Mouse (Mus musculus) forebrain, embryonic 13.5 days (tissue): ENCODE results near the gene Xkr8. TPM values are rescaled to one million over a fixed set of nuclear protein-coding genes. Genes with fewer than 3 reads are reported as not detected.
"Not testable (repeated sequence)": the region's sequence is repeated elsewhere in the genome, so short reads cannot be mapped to it uniquely, and the experiment has no call there.

Experiments
- ATAC-seq: fragments of 200-750 bp; cut with Nextera tagmentation; 2 replicates; pipeline ENCODE4 v1.8.0; 2017
- H3K27ac ChIP-seq: fragments of 300-500 bp; sonication (generic); 2 replicates; pipeline ENCODE4 v1.5.1; 2015; ENCODE audit warnings: inconsistent platforms, mild to moderate bottlenecking, moderate library complexity
- H3K27me3 ChIP-seq: fragments of 300-500 bp; sonication (generic); 2 replicates; pipeline ENCODE4 v1.6.1; 2015; ENCODE audit warnings: mild to moderate bottlenecking, inconsistent platforms
- H3K36me3 ChIP-seq: fragments of 300-500 bp; sonication (generic); 2 replicates; pipeline ENCODE4 v1.6.1; 2015; ENCODE audit warnings: mild to moderate bottlenecking, inconsistent platforms; ENCODE audit not compliant: poor library complexity, severe bottlenecking
- H3K4me1 ChIP-seq: fragments of 300-500 bp; sonication (generic); 2 replicates; pipeline ENCODE4 v1.6.1; 2015; ENCODE audit warnings: inconsistent platforms
- H3K4me2 ChIP-seq: fragments of 300-500 bp; sonication (generic); 2 replicates; pipeline ENCODE4 v1.6.1; 2015; ENCODE audit warnings: inconsistent platforms, mild to moderate bottlenecking, moderate library complexity
- H3K4me3 ChIP-seq: fragments of 300-500 bp; sonication (generic); 2 replicates; pipeline ENCODE4 v1.5.1; 2015; ENCODE audit warnings: mild to moderate bottlenecking, inconsistent platforms
- H3K9ac ChIP-seq: fragments of 300-500 bp; sonication (generic); 2 replicates; pipeline ENCODE4 v1.6.1; 2015; ENCODE audit warnings: mild to moderate bottlenecking, inconsistent platforms
- H3K9me3 ChIP-seq: fragments of 300-500 bp; sonication (generic); replicated peaks from 2 replicates; pipeline ENCODE4 v1.6.1; 2016; ENCODE audit warnings: inconsistent platforms
- WGBS: fragments of 180-500 bp; shearing (Covaris S2); methylation state at CpG from one replicate; pipeline ENCODE4 v1.1.7; 2015; 5-methylcytosine and 5-hydroxymethylcytosine counted together
- polyA plus RNA-seq: library from polyadenylated mRNA; unstranded; fragments of >200 nt; fragmentation: Nextera tagmentation; extraction: Ambion mirVana; gene quantifications from 2 replicates; pipeline ENCODE4 v1.2.1, GENCODE M21; 2015

Gene Xkr8
- polyA plus RNA-seq, 1 experiment from 2014 or later, result 3.2 TPM

DNA sequence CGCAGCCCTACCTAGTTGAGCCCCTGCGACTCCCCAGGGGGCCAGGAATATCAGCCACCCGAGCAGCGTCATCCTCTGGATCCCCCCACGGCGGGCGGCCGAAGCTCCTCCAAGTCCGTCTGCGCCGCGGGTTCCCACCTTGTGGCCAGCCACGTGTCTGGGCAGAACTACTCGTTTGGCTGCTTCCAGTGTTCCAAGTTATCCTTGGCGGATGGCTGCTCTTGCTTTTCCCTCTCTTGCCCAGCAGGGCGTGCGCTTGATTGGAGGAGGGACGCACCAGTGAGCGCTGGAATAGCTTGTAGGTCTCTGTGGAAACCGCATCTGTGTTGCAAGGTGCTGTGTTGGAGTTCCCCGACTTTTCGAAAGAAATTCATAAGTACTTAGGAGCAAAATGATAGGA lies 24.6 kb upstream of the Xkr8 start, which contains the start of gene Smpdl3b:
Smpdl3b (minus strand) TSS at position 279 of the 400 bp plus-strand sequence.
- peaks cover 13% of the 10 kb centered on the region for H3K4me1 ChIP-seq
- no peaks in the 10 kb centered on the region for H3K36me3 ChIP-seq
- under 1% methylated on average over 22 of the region's 22 CpGs for WGBS
- H3K27ac ChIP-seq, result no peak within 1 kb of the TSS
- peak; percentile 80 for ATAC-seq
- peaks cover 22% of the 10 kb centered on the region for H3K27me3 ChIP-seq
- H3K4me2 ChIP-seq, result peak within 1 kb of the TSS; percentile 80
- H3K9ac ChIP-seq, result peak within 1 kb of the TSS; percentile 66
- peak within 1 kb of the TSS; percentile 41 for H3K4me3 ChIP-seq
- H3K9me3 ChIP-seq, result no peaks in the 10 kb centered on the region

DNA sequence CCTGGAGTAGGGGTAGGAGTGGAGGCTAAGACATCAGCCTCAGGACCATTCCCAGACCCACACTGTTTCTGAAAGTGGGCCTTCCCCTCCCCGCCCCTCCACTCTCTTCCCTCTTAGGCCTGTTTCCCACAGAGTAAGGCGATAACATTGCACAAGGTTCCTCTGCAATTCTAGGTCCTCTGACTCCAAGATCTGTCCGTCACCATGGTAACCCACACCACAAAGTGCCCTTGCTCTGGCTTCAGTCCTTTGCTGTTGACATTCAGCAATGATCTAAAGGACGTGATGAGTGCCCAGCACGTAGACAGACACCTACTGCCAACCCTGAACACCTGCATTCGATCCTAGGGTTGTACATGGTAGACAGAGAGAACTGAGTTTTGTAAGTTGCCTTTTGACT lies 20.6 kb upstream of the Xkr8 start:
- Histone ChIP-seq H3K9me3 (no peaks in the 10 kb centered on the region), H3K36me3 (no peaks in the 10 kb centered on the region), H3K4me1 (peaks cover 13% of the 10 kb centered on the region), H3K27me3 (peaks cover 19% of the 10 kb centered on the region), H3K27ac (no peak overlapping the region), H3K4me3 (no peak overlapping the region), H3K9ac (no peak overlapping the region), H3K4me2 (no peak overlapping the region)
- WGBS, result 85% methylated on average over 6 of the region's 6 CpGs
- ATAC-seq, result no peak

DNA sequence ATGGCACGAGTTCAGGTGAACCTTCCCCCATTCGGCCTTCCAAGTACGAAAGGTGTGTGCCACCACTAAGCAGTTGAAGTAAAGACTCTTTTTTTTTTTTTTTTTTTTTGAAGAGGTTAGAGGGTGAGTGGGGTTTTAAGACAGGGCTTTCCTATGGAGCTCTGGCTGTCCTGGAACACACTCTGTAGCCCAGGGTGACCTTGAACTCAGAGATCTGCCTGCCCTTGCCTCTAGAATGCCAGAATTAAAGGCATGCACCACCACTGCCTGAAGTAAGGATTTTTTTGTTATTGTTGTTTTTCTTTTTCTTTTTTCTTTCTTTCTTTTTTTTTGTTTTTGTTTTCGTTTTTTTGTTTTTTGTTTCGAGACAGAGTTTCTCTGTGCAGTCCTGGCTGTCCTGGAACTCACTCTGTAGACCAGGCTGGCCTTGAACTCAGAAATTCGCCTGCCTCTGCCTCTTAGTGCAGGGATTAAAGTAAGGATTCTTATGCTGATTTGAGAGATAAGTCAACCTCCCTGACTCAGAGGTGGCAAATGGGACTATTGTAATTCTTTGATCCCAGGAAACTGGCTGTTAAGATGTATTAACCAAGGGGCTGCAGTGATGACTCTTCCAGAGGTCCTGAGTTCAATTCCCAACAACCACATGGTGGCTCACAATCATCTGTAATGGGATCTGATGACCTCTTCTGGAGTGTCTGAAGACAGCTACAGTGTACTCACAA lies 17.1 kb upstream of the Xkr8 start:
- H3K9me3 ChIP-seq, result no peaks in the 10 kb centered on the region
- no peak overlapping the region for H3K4me2 ChIP-seq
- H3K4me3 ChIP-seq, result no peak overlapping the region
- ATAC-seq, result no peak
- H3K9ac ChIP-seq, result no peak overlapping the region
- WGBS, result 87% methylated on average over 6 of the region's 6 CpGs
- no peaks in the 10 kb centered on the region for H3K27me3 ChIP-seq
- H3K4me1 ChIP-seq, result 0 out of 2 replicates have a peak, but pooled peaks cover 2% of the 10 kb centered on the region
- H3K27ac ChIP-seq, result no peak overlapping the region
- H3K36me3 ChIP-seq, result no peaks in the 10 kb centered on the region

DNA sequence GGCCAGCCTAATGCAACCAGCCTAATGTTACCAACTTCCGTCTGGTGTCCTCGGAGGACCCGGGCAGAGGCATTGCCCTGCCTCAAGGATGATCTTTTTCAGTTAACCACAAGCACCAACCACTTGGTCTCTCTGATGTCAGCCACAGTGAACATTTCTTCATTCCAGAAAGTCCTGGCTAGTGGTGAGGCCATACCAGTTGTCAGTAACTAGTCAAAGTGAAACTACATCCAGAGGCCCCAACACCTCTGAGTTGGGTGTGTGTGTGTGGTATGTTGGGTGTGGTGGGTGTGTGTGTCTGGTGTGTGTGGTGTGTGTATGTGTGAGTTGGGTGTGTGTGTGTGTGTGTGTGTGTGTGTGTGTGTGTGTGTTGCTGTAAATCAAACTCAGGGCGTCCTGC lies 16.4 kb upstream of the Xkr8 start:
- Histone ChIP-seq H3K4me1 (0 out of 2 replicates have a peak, but pooled peaks cover 9% of the 10 kb centered on the region), H3K9me3 (no peaks in the 10 kb centered on the region), H3K36me3 (no peaks in the 10 kb centered on the region), H3K27ac (no peak overlapping the region), H3K4me3 (no peak overlapping the region), H3K9ac (no peak overlapping the region), H3K27me3 (no peaks in the 10 kb centered on the region), H3K4me2 (no peak overlapping the region)
- ATAC-seq, result no peak
- 84% methylated on average over 4 of the region's 4 CpGs for WGBS

GRCm38 (mm10) chr4:132747664-132748259 lies 15.4 kb upstream of the Xkr8 start:
- Histone ChIP-seq H3K27ac (no peak overlapping the region), H3K9ac (no peak overlapping the region), H3K36me3 (no peaks in the 10 kb centered on the region), H3K4me3 (no peak overlapping the region), H3K4me1 (0 out of 2 replicates have a peak, but pooled peaks cover 9% of the 10 kb centered on the region), H3K9me3 (no peaks in the 10 kb centered on the region), H3K4me2 (no peak overlapping the region), H3K27me3 (no peaks in the 10 kb centered on the region)
- no peak for ATAC-seq
- 78% methylated on average over 9 of the region's 9 CpGs for WGBS

GRCm38 (mm10) chr4:132746911-132747517 lies 14.7 kb upstream of the Xkr8 start:
- ATAC-seq, result no peak
- no peaks in the 10 kb centered on the region for H3K36me3 ChIP-seq
- 88% methylated on average over 9 of the region's 9 CpGs for WGBS
- H3K4me1 ChIP-seq, result 0 out of 2 replicates have a peak, but pooled peaks cover 9% of the 10 kb centered on the region
- H3K27ac ChIP-seq, result no peak overlapping the region
- H3K4me2 ChIP-seq, result no peak overlapping the region
- H3K4me3 ChIP-seq, result no peak overlapping the region
- H3K27me3 ChIP-seq, result no peaks in the 10 kb centered on the region
- H3K9ac ChIP-seq, result no peak overlapping the region
- H3K9me3 ChIP-seq, result no peaks in the 10 kb centered on the region

GRCm38 (mm10) chr4:132743992-132744911 lies 11.9 kb upstream of the Xkr8 start:
- Histone ChIP-seq H3K36me3 (no peaks in the 10 kb centered on the region), H3K9ac (no peak overlapping the region), H3K9me3 (no peaks in the 10 kb centered on the region), H3K27ac (peak overlapping the region; percentile 35; the same call in 1 of the 2 replicates), H3K4me3 (no peak overlapping the region), H3K27me3 (no peaks in the 10 kb centered on the region), H3K4me2 (no peak overlapping the region), H3K4me1 (0 out of 2 replicates have a peak, but pooled peaks cover 9% of the 10 kb centered on the region)
- no peak for ATAC-seq
- 75% methylated on average over 11 of the region's 11 CpGs for WGBS

DNA sequence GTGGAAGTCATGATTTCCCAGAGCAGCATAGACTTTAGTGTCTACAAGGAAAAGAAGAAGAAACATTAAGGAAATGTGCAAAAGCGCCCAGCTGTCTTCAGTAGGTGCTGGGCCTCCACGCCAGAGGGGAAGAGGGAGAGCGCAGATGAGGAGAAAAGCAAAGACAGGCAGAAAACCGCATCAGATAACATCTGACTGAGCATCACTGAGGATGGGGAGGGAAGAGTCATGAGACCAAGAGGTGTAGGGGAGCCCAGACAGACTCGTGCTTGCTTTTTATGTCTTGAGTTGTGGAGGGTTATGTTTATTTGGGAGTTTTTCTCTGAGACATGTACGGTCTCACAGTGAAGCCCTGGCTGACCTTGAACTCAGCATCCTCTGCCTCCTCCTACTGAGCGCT lies 9.1 kb upstream of the Xkr8 start:
- no peak for ATAC-seq
- Histone ChIP-seq H3K4me2 (no peak overlapping the region), H3K27me3 (no peaks in the 10 kb centered on the region), H3K27ac (no peak overlapping the region), H3K36me3 (no peaks in the 10 kb centered on the region), H3K9ac (no peak overlapping the region), H3K9me3 (no peaks in the 10 kb centered on the region), H3K4me3 (no peak overlapping the region), H3K4me1 (0 out of 2 replicates have a peak, but pooled peaks cover 9% of the 10 kb centered on the region)
- WGBS, result 96% methylated on average over 7 of the region's 7 CpGs

DNA sequence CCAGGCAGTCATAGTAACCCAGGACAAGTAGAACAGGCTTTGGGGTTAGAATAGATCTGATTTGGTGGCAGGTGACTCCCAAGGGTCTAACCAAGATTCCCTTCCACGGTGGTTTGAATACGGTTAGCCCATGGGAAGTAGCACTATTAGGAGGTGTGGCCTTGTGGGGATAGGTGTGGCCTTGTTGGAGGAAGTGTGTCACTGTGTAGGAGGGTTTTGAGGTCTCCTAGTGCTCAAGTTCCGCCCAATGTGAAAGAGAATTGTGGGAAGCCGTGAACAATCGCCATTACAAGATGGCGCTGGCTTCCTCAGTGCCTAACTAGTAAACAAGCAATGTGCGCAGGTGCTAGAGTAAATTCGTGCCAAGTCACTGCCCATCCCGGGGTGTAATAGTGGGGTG lies 4.8 kb upstream of the Xkr8 start:
- WGBS, result 92% methylated on average over 9 of the region's 9 CpGs
- not testable (repeated sequence) for H3K9me3 ChIP-seq, H3K4me2 ChIP-seq, H3K4me1 ChIP-seq, H3K27me3 ChIP-seq, H3K27ac ChIP-seq, H3K4me3 ChIP-seq, H3K36me3 ChIP-seq, ATAC-seq, H3K9ac ChIP-seq

DNA sequence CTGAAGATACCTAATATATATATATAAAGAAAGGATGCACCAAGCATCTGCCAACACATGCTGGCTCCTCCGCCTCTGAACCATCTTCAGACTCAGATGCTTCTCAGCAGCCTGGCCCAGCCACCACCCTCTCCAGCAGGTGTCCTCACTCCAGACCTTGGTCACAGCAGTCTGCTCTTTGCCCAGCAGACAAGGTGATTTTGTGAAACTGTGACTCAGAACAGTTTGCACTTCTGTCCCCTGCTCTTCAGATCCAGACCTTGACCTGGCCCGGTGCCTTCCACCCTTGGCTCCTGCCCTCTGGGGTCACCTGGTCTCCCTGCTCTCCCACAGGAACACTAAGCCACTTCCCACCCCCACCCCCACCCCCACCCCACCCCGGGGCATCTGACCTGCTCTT lies 3.5 kb upstream of the Xkr8 start:
- H3K27ac ChIP-seq, result no peak overlapping the region
- H3K4me1 ChIP-seq, result peaks cover 9% of the 10 kb centered on the region
- WGBS, result 76% methylated on average over 3 of the region's 3 CpGs
- no peak for ATAC-seq
- H3K9ac ChIP-seq, result no peak overlapping the region
- no peaks in the 10 kb centered on the region for H3K9me3 ChIP-seq
- no peak overlapping the region for H3K4me2 ChIP-seq
- no peaks in the 10 kb centered on the region for H3K27me3 ChIP-seq
- no peaks in the 10 kb centered on the region for H3K36me3 ChIP-seq
- no peak overlapping the region for H3K4me3 ChIP-seq

- WGBS, result 82% methylated on average over 2 of the region's 2 CpGs
Measured at GRCm38 (mm10) chr4:132735389-132735788, 3.0 kb upstream of the Xkr8 start.

More at GRCm38 (mm10) chr4:132735389-132735788, 3.0 kb upstream of the Xkr8 start:
- Histone ChIP-seq H3K4me2 (no peak overlapping the region), H3K9ac (no peak overlapping the region), H3K27ac (no peak overlapping the region), H3K4me3 (no peak overlapping the region), H3K27me3 (no peaks in the 10 kb centered on the region), H3K36me3 (no peaks in the 10 kb centered on the region), H3K4me1 (peaks cover 9% of the 10 kb centered on the region), H3K9me3 (no peaks in the 10 kb centered on the region)
- ATAC-seq, result no peak
